Mouse (Mus musculus) neural tube, embryonic 10.5 days (tissue): ENCODE results near the gene Secisbp2l.

Experiments
- DNase-seq: peaks from one replicate; pipeline ENCODE4 v3.0.0-alpha.2; 2017; ENCODE audit warnings: low spot score; ENCODE audit errors: extremely low spot score

The Secisbp2l gene

GRCm38 (mm10) chr2:125716599-125716998 lies 66.1 kb downstream of the Secisbp2l start:
- no peak for DNase-seq

DNA sequence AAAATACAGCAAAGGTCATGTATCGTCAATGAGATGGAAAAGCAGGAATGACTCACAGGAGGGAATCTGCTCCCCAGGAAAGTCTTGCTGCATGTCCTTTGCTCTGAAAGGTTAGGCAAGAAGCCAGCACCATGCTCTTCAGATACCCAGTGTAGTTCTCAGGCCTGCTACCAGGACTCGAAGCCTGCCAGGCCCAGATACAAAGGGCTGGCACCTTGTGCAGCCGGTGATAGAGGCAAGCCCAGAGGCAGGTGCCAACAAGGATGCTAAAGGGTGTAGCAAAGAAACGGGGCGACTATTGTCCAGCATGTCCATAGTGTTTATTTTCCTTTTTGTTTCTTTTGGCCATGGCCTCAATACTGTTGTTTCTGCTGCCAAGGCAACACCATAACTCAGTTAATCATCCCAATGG lies 76.2 kb downstream of the Secisbp2l start:
- no peak for DNase-seq

GRCm38 (mm10) chr2:125704907-125705631 lies 77.6 kb downstream of the Secisbp2l start:
- DNase-seq, result no peak

DNA sequence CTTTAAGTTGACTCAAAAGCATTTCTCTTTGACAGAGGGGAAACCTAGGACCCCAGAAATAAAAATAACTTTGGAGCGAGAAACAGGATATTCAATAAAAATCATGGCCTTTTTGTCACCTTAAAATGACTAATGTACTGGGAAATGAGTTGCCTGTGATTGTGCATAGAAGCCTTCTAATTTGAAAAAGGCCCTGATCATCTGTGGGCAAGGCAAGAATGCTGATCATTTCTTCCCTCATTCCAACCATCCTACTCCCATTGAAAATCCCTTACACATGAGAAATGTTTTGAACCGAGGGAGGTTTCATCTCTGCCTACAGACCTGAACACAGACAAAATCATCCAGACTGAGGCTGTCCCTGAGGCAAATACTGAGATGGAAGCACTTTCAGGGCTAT lies 79.8 kb downstream of the Secisbp2l start:
- DNase-seq, result no peak

DNA sequence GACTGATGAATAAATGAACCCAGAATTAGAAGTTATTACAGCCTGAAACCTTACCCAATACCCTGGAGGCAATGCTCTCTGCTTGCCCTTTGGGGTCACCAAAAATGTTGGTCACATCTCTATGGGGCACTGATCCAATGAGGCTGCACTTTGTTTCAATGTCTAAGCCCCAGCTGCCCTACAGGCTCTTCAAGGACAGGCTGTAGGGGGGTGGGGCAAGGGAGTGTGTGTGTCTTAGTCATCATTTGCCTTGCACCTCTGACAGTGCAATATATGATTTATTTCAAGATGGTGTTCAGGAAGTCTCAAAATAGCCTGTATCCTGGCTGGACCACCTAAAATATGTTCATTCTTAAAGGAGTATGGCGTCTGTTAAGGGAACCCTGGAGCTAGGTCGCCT lies 81.1 kb downstream of the Secisbp2l start:
- DNase-seq, result no peak

- no peak for DNase-seq
These were observed 86.5 kb downstream of the Secisbp2l start for GRCm38 (mm10) chr2:125696219-125696618.

- DNase-seq, result no peak
These were observed 87.9 kb downstream of the Secisbp2l start for GRCm38 (mm10) chr2:125694798-125695197.

DNA sequence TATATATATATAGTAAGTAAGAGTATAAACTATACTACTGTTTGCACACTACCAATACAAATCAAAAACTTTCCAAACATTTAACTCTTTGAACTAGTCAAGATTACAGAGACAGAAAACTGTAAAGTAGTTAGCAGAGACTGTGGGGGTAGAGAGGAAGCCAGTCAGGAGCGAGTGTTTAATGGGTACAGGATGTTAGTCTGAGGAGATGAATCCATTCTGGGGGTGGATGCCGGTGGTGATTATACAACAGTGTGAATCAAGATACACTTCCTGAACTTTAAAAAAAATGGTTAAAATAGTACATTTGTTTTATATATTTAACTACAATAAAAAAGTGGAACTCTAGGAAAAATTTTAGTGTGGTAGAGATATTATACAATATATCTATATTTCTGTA lies 90.7 kb downstream of the Secisbp2l start:
- DNase-seq, result no peak
